Mouse (Mus musculus): ENCODE results near the gene Creb3l2. TPM values are rescaled to one million over a fixed set of nuclear protein-coding genes. Genes with fewer than 3 reads are reported as not detected.
"Not testable (repeated sequence)": the region's sequence is repeated elsewhere in the genome, so short reads cannot be mapped to it uniquely, and the experiment has no call there.

Gene Creb3l2
- total RNA-seq, 2 experiments from 2014 or later: 10.9 to 14.1 TPM

GRCm38 (mm10) chr6:37463517-37464482 lies 21.9 kb upstream of the Creb3l2 start:
- TF ChIP-seq CTCF (IDR thresholded peaks at IDR 0.05): peak; percentile 38
- peak overlapping the region; percentile 75 for H3K27ac ChIP-seq

GRCm38 (mm10) chr6:37460681-37461080 lies 18.7 kb upstream of the Creb3l2 start:
- H3K27ac ChIP-seq: no peak overlapping the region
- no peak for DNase-seq
- intact Hi-C loops (cut with DNase I): loop anchor here (5.0 to 10.0 kb wide), 2 partner anchors 414 to 607 kb away; partner anchors contain the start of gene Trim24

More at GRCm38 (mm10) chr6:37463517-37464482, 21.9 kb upstream of the Creb3l2 start:
- intact Hi-C loops (cut with DNase I): loop anchor here (5.0 to 10.0 kb wide), 2 partner anchors 411 to 604 kb away; partner anchors contain the start of gene Trim24
- H3K4me3 ChIP-seq: peak overlapping the region; percentile 66
- DNase-seq: peak; percentile 49

GRCm38 (mm10) chr6:37459656-37460055 lies 17.7 kb upstream of the Creb3l2 start:
- not testable (repeated sequence) for DNase-seq, H3K4me3 ChIP-seq, H3K27ac ChIP-seq
- intact Hi-C loops (cut with DNase I): loop anchor here (5.0 to 10.0 kb wide), 2 partner anchors 415 to 608 kb away; partner anchors contain the start of gene Trim24

More at GRCm38 (mm10) chr6:37460681-37461080, 18.7 kb upstream of the Creb3l2 start:
- no peak for TF ChIP-seq CTCF (IDR thresholded peaks at IDR 0.05)
- no peak overlapping the region for H3K4me3 ChIP-seq

- Histone ChIP-seq H3K27ac (no peak overlapping the region), H3K4me3 (no peak overlapping the region)
- peak; percentile 54 for TF ChIP-seq CTCF (IDR thresholded peaks at IDR 0.05)
- DNase-seq: no peak
- intact Hi-C loops (cut with DNase I): no loop called here
These were observed 16.2 kb upstream of the Creb3l2 start for GRCm38 (mm10) chr6:37457990-37458655.

- TF ChIP-seq CTCF (IDR thresholded peaks at IDR 0.05): no peak
- Histone ChIP-seq H3K4me3 (no peak overlapping the region), H3K27ac (no peak overlapping the region)
- intact Hi-C loops (cut with DNase I): no loop called here
- no peak for DNase-seq
These were observed 13.6 kb upstream of the Creb3l2 start for GRCm38 (mm10) chr6:37455540-37455939.

GRCm38 (mm10) chr6:37453047-37453446 lies 11.1 kb upstream of the Creb3l2 start:
- H3K4me3 ChIP-seq: no peak overlapping the region
- no peak overlapping the region for H3K27ac ChIP-seq
- no peak for TF ChIP-seq CTCF (IDR thresholded peaks at IDR 0.05)
- DNase-seq: no peak
- intact Hi-C loops (cut with DNase I): no loop called here

GRCm38 (mm10) chr6:37451664-37452063 lies 9.7 kb upstream of the Creb3l2 start:
- no peak for TF ChIP-seq CTCF (IDR thresholded peaks at IDR 0.05)
- intact Hi-C loops (cut with DNase I): no loop called here
- no peak overlapping the region for H3K27ac ChIP-seq
- no peak for DNase-seq
- H3K4me3 ChIP-seq: no peak overlapping the region

GRCm38 (mm10) chr6:37447704-37448466 lies 5.9 kb upstream of the Creb3l2 start:
- intact Hi-C loops (cut with DNase I): loop anchor here (1.0 to 5.0 kb wide), 3 partner anchors 94 to 396 kb away; no protein-coding TSS in a partner anchor
- Histone ChIP-seq H3K27ac (no peak overlapping the region), H3K4me3 (no peak overlapping the region)

GRCm38 (mm10) chr6:37442781-37443180 lies 835 bp upstream of the Creb3l2 start:
- TF ChIP-seq CTCF (IDR thresholded peaks at IDR 0.05): no peak
- Histone ChIP-seq H3K4me3 (peak overlapping the region; percentile 77), H3K27ac (peak overlapping the region; percentile 88)
- intact Hi-C loops (cut with DNase I): no loop called here
- DNase-seq: no peak

More at GRCm38 (mm10) chr6:37447704-37448466, 5.9 kb upstream of the Creb3l2 start:
- TF ChIP-seq CTCF (IDR thresholded peaks at IDR 0.05): peak; percentile 92
- DNase-seq: peak; percentile 68

GRCm38 (mm10) chr6:37441251-37442011 lies 515 bp downstream of the Creb3l2 start:
- DNase-seq: peak; percentile 66
- no peak for TF ChIP-seq CTCF (IDR thresholded peaks at IDR 0.05)
- Histone ChIP-seq H3K27ac (peak overlapping the region; percentile 94), H3K4me3 (peak overlapping the region; percentile 73)
- intact Hi-C loops (cut with DNase I): no loop called here

GRCm38 (mm10) chr6:37440491-37441250 lies 1.3 kb downstream of the Creb3l2 start:
- no peak for TF ChIP-seq CTCF (IDR thresholded peaks at IDR 0.05)
- Histone ChIP-seq H3K27ac (peak overlapping the region; percentile 94), H3K4me3 (peak overlapping the region; percentile 73)
- DNase-seq: peak; percentile 56
- intact Hi-C loops (cut with DNase I): no loop called here

Data from gastrocnemius, adult 2 months (tissue).